Mouse (Mus musculus) myocyte (in vitro differentiated cells): ENCODE results near the gene Polr1a.

Experiments
- CEBPB ChIP-seq: IDR thresholded peaks from 2 replicates; pipeline ENCODE4 v1.6.1; 2011; ENCODE audit warnings: mild to moderate bottlenecking, moderate library complexity; ENCODE audit not compliant: poor library complexity, insufficient read depth, severe bottlenecking
- E2F4 ChIP-seq: IDR thresholded peaks from one replicate; pipeline ENCODE4 v1.6.1; 2011; ENCODE audit warnings: mild to moderate bottlenecking, control low read depth, moderate library complexity; ENCODE audit not compliant: insufficient read depth
- MYOG ChIP-seq, 3 experiments: IDR thresholded peaks; one replicate each; pipeline ENCODE4 v1.6.1; 2011; ENCODE audit warnings: control low read depth in 2 of 3, low read depth in 2 of 3, mild to moderate bottlenecking in 2 of 3; ENCODE audit not compliant: insufficient read length in 2 of 3, control insufficient read depth in 1 of 3, insufficient read depth in 1 of 3
- POLR2A ChIP-seq: IDR thresholded peaks from one replicate; pipeline ENCODE4 v1.6.1; 2011; ENCODE audit warnings: low read depth, mild to moderate bottlenecking, control low read depth, moderate library complexity; ENCODE audit not compliant: insufficient read length
- USF1 ChIP-seq: IDR thresholded peaks from one replicate; pipeline ENCODE4 v1.6.1; 2011; ENCODE audit warnings: low read depth, mild to moderate bottlenecking, control low read depth, moderate library complexity

DNA sequence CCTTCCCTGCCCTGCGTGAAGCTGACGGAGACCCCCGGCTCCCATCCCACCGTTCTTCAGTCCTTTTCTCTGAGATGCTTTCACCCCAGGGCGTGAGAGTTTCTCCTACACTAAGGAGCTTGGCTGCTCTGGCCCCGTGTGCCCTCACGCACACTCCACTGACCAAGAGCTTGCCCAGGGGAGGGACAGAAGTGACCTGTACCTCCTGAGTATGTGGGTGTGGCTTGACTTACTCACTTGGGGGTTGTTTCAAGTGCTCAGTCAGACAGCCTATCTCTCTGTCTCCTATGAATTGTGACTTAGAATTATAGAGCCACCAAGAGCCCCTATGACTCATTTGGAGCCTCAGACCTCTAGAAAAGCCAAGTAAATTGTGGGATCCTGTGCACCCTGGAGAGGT lies 67.7 kb downstream of the Polr1a start:
- TF ChIP-seq MYOG (IDR thresholded peaks at IDR 0.05; ENCODE audit: control insufficient read depth in 1 of 3, insufficient read depth in 1 of 3, insufficient read length in 2 of 3, low read depth in 2 of 3) (no peak), E2F4 (no peak), POLR2A (no peak), CEBPB (no peak), USF1 (no peak)
